Mouse (Mus musculus) 3T3-L1 (cell line): ENCODE data around the gene Mtus2.

ENCODE experiments used
- DNase-seq: peaks from one replicate; pipeline ENCODE4 v3.0.0-alpha.2; 2015; ENCODE audit warnings: low read depth, low spot score

Gene Mtus2

GRCm38 (mm10) chr5:147957592-147958271 is 612 bp downstream of the Mtus2 start:
- DNase-seq: no peak

- DNase-seq: no peak
Observed at GRCm38 (mm10) chr5:147958552-147958951, 1.4 kb downstream of the Mtus2 start.

- no peak for DNase-seq
Observed at GRCm38 (mm10) chr5:147959088-147959487, 2.0 kb downstream of the Mtus2 start.

GRCm38 (mm10) chr5:147960793-147961192 is 3.7 kb downstream of the Mtus2 start:
- no peak for DNase-seq

GRCm38 (mm10) chr5:147963820-147964580 is 6.9 kb downstream of the Mtus2 start:
- DNase-seq: no peak

- peak; percentile 21 for DNase-seq
Observed at GRCm38 (mm10) chr5:147964776-147965175, 7.7 kb downstream of the Mtus2 start.

GRCm38 (mm10) chr5:147966646-147967045 is 9.5 kb downstream of the Mtus2 start:
- DNase-seq: no peak

- no peak for DNase-seq
Observed at GRCm38 (mm10) chr5:147969566-147969965, 12.4 kb downstream of the Mtus2 start.

GRCm38 (mm10) chr5:147976001-147976400 is 18.9 kb downstream of the Mtus2 start:
- no peak for DNase-seq

GRCm38 (mm10) chr5:147980606-147981005 is 23.5 kb downstream of the Mtus2 start:
- DNase-seq: no peak

- DNase-seq: no peak
Observed at GRCm38 (mm10) chr5:147990289-147990688, 33.2 kb downstream of the Mtus2 start.

- DNase-seq: no peak
Observed at GRCm38 (mm10) chr5:147990775-147991174, 33.7 kb downstream of the Mtus2 start.

GRCm38 (mm10) chr5:147992581-147993378 is 35.7 kb downstream of the Mtus2 start:
- DNase-seq: peak; percentile 81

- no peak for DNase-seq
Observed at GRCm38 (mm10) chr5:148005263-148005662, 48.1 kb downstream of the Mtus2 start.

- DNase-seq: no peak
Observed at GRCm38 (mm10) chr5:148012156-148012555, 55.0 kb downstream of the Mtus2 start.

GRCm38 (mm10) chr5:148014133-148014854 is 57.2 kb downstream of the Mtus2 start:
- DNase-seq: no peak

GRCm38 (mm10) chr5:148015383-148015782 is 58.3 kb downstream of the Mtus2 start:
- DNase-seq: no peak

GRCm38 (mm10) chr5:148017371-148017770 is 60.3 kb downstream of the Mtus2 start:
- no peak for DNase-seq

GRCm38 (mm10) chr5:148022784-148023183 is 65.7 kb downstream of the Mtus2 start:
- DNase-seq: no peak

- peak; percentile 16 for DNase-seq
Observed at GRCm38 (mm10) chr5:148026401-148027349, 69.6 kb downstream of the Mtus2 start.
